Mouse (Mus musculus) spleen, postnatal 4 days (tissue): ENCODE data around the gene Cops8.

ENCODE experiments used
- DNase-seq, 2 experiments: peaks; one replicate each; pipeline ENCODE4 v3.0.0; 2022; ENCODE audit warnings: low spot score in 2 of 2

Cops8 gene

GRCm38 (mm10) chr1:90651781-90652180 lies 49.0 kb downstream of the Cops8 start:
- no peak for DNase-seq

- DNase-seq, result no peak
Observed at GRCm38 (mm10) chr1:90652553-90652952, 49.8 kb downstream of the Cops8 start.

GRCm38 (mm10) chr1:90656492-90657245 lies 53.9 kb downstream of the Cops8 start:
- no peak for DNase-seq

- no peak for DNase-seq
Observed at GRCm38 (mm10) chr1:90657292-90658050, 54.7 kb downstream of the Cops8 start.

- DNase-seq, result no peak
Observed at GRCm38 (mm10) chr1:90658581-90658980, 55.8 kb downstream of the Cops8 start.

GRCm38 (mm10) chr1:90660150-90660549 lies 57.4 kb downstream of the Cops8 start:
- DNase-seq, result no peak

GRCm38 (mm10) chr1:90662491-90662890 lies 59.7 kb downstream of the Cops8 start:
- no peak for DNase-seq
